Mouse (Mus musculus) cortical plate, adult 2 months (tissue): Measurements from ENCODE around the gene Gpr62.

Experiments
- CTCF ChIP-seq: fragments of 200-500 bp; IDR thresholded peaks from 2 replicates; pipeline ENCODE4 v1.5.1; 2011; ENCODE audit warnings: mild to moderate bottlenecking, control low read depth, low read length; ENCODE audit not compliant: insufficient read depth; ENCODE audit errors: extremely low read depth
- POLR2A ChIP-seq: fragments of 200-500 bp; IDR thresholded peaks from 2 replicates; pipeline ENCODE4 v1.6.1; 2011; ENCODE audit warnings: mild to moderate bottlenecking, low read length, control low read depth; ENCODE audit not compliant: insufficient read depth; ENCODE audit errors: extremely low read depth

DNA sequence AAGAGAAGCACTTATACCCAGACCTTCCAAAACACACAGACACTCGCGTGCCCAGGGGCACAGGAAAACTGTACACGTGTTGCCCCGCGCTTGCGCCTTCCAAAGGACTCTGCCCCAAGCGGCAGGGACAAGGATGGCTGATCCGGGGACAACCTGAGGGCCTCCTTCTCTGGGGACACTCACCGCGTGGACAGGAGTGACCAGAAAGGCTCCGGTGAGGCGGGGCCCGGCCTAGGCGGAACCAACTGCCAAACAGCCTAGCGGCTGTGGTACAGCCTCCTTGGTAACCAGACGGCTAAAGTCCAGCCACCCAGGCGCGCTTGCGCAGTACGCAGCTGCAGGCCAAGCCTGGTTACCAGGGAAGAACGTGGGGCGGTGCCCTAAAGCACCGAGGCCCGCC, 18.4 kb downstream of the Gpr62 start, which contains the start of the genes Abhd14b and Abhd14a:
- peak; percentile 40 for TF ChIP-seq CTCF
- TF ChIP-seq POLR2A = peak; percentile 68
